Mouse (Mus musculus) forebrain, embryonic 14.5 days (tissue): ENCODE measurements around the gene Hmgb1. TPM values are rescaled to one million over a fixed set of nuclear protein-coding genes. Genes with fewer than 3 reads are reported as not detected.

ENCODE experiments used
- ATAC-seq: fragments of 200-750 bp; cut with Nextera tagmentation; 2 replicates; pipeline ENCODE4 v1.8.0; 2017; ENCODE audit warnings: mild to moderate bottlenecking, moderate library complexity
- DNase-seq: peaks from one replicate; pipeline ENCODE4 v3.0.0-alpha.2; 2015; ENCODE audit warnings: low spot score
- H3K27ac ChIP-seq: fragments of 300-500 bp; sonication (generic); 2 replicates; pipeline ENCODE4 v1.5.1; 2014; ENCODE audit warnings: low read depth, mild to moderate bottlenecking, control low read depth, low read length, moderate library complexity
- H3K27me3 ChIP-seq: fragments of 300-500 bp; sonication (generic); replicated peaks from 2 replicates; pipeline ENCODE4 v1.6.1; 2014; ENCODE audit warnings: low read length, control low read depth, mixed read lengths; ENCODE audit not compliant: control insufficient read depth, insufficient read depth
- H3K36me3 ChIP-seq: fragments of 300-500 bp; sonication (generic); 2 replicates; pipeline ENCODE4 v1.6.1; 2014; ENCODE audit warnings: low read length, control low read depth; ENCODE audit not compliant: control insufficient read depth, insufficient read depth
- H3K4me1 ChIP-seq: fragments of 300-500 bp; sonication (generic); 2 replicates; pipeline ENCODE4 v1.6.1; 2014; ENCODE audit warnings: antibody characterized with exemption, low read length, control low read depth; ENCODE audit not compliant: control insufficient read depth, insufficient read depth
- H3K4me2 ChIP-seq: fragments of 300-500 bp; sonication (generic); 2 replicates; pipeline ENCODE4 v1.6.1; 2014; ENCODE audit warnings: mild to moderate bottlenecking, control low read depth, low read length
- H3K4me3 ChIP-seq: fragments of 300-500 bp; sonication (generic); 2 replicates; pipeline ENCODE4 v1.5.1; 2014; ENCODE audit warnings: low read depth, low read length, control low read depth
- H3K9ac ChIP-seq: fragments of 300-500 bp; sonication (generic); 2 replicates; pipeline ENCODE4 v1.6.1; 2014; ENCODE audit warnings: mild to moderate bottlenecking, low read length, control low read depth, moderate library complexity
- H3K9me3 ChIP-seq: fragments of 300-500 bp; sonication (generic); replicated peaks from 2 replicates; pipeline ENCODE4 v1.6.1; 2016; ENCODE audit warnings: low read length, control low read depth, mixed read lengths; ENCODE audit not compliant: control insufficient read depth
- WGBS: fragments of 180-500 bp; shearing (Covaris S2); extraction: QIAGEN DNeasy Blood & Tissue Kit; methylation state at CpG from one replicate; pipeline ENCODE4 v1.1.7; 2014; 5-methylcytosine and 5-hydroxymethylcytosine counted together
- polyA plus RNA-seq: library from polyadenylated mRNA; unstranded; fragments of >200 nt; fragmentation: Nextera tagmentation; extraction: Ambion mirVana; gene quantifications from 2 replicates; pipeline ENCODE4 v1.2.1, GENCODE M21; 2014

Hmgb1 gene
- polyA plus RNA-seq, result 1,219 and 1,258 TPM in 2 replicates

DNA sequence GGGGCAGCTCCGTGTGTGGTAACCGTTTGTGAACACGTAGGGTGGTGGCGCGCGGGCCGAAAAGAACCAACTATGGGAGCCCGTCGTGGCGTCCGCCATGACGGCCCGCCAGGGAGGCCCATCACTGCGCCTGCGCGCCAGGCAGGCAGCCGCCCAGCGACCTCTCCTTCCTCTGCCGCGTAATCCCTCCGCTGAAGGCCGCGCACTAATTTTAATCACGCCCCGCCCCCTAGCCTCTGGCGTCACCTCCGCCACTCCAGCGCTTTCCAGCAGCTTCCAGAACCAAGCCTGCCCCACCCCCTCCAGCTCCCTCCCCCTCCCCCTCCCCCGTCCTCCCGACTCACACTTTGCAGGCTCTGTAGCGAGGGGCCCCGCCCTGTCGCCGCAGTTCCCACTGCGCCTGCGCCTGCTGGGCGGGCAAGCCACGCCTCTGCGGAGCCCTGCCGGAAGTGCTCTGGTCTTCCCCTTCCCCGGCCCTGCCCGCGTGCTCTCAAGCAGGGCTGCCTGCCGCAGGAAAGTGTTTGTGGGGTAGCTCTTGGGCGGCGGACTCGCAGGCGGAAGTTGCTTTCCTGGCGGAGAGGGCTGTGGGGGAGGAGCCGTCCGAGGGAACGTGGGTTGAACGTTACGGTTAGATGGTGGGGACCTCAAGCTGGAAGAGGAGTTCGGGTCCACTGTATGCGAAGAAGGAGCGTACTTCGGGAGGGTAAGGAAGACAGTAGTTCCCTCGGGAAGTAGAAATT lies at the start of gene Hmgb1, which contains the start of gene Uspl1:
Hmgb1 (minus strand) TSS at position 386 of the 740 bp plus-strand sequence.
Uspl1 (plus strand) TSS at position 247 of the 740 bp plus-strand sequence.
- ATAC-seq, result peak; percentile 98
- H3K4me1 ChIP-seq, result peaks cover 12% of the 10 kb centered on the region

DNA sequence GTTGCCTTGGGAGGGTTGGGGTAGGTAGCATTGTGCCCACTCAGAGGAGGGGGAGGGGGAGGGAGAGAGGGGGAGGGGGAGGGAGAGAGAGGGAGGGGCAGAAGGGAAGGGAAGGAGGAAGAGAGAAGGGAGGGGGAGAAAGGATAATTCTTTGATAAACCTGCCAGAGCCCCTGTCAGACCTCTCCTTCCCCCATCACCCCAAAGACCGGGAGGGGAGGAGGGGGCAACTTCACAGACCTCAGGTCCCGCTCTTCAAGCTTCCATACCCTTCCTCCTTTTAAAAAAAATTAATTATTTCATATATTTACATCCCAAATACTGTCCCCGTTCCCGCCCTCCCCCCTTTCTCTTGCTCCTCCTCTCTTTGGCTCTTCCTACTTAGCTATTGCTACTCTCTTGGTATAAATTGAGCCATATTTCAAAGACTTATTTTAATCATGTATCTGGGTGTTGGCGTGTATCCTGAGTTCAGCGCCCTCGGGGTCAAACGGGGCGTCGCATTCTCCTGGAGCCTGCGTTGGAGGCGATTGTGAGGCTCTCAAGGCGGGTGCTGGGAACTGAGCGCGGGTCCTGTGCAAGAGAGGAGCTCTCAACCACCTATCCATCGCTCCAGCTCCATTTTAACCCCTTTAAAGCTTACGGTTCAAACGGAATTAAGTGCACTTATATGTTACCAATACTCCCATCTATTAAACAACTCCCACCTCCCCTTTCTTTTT lies 45.5 kb upstream of the Hmgb1 start:
- H3K36me3 ChIP-seq, result no peaks in the 10 kb centered on the region
- no peaks in the 10 kb centered on the region; the same call in 1 of the 2 replicates for H3K9me3 ChIP-seq
- peak; percentile 33 for DNase-seq
- H3K27ac ChIP-seq, result peak overlapping the region; percentile 89
- no peaks in the 10 kb centered on the region for H3K27me3 ChIP-seq
- H3K4me2 ChIP-seq, result peak overlapping the region; percentile 46
- ATAC-seq, result no peak
- peak overlapping the region; percentile 63; the same call in 1 of the 2 replicates for H3K9ac ChIP-seq
- peak overlapping the region; percentile 40 for H3K4me3 ChIP-seq
- WGBS, result 78% methylated on average over 18 of the region's 18 CpGs
- no peaks in the 10 kb centered on the region for H3K4me1 ChIP-seq

More for the DNA sequence above, at the start of gene Hmgb1, which contains the start of gene Uspl1:
- WGBS, result under 1% methylated on average over 58 of the region's 59 CpGs
- Histone ChIP-seq H3K9me3 (no peaks in the 10 kb centered on the region), H3K27ac (peak within 1 kb of the TSS; percentile 94), H3K9ac (peak within 1 kb of the TSS; percentile 82), H3K36me3 (peaks cover 5% of the 10 kb centered on the region), H3K4me3 (peak within 1 kb of the TSS; percentile 53), H3K4me2 (peak within 1 kb of the TSS; percentile 79), H3K27me3 (no peaks in the 10 kb centered on the region)
- DNase-seq, result peak; percentile 99

DNA sequence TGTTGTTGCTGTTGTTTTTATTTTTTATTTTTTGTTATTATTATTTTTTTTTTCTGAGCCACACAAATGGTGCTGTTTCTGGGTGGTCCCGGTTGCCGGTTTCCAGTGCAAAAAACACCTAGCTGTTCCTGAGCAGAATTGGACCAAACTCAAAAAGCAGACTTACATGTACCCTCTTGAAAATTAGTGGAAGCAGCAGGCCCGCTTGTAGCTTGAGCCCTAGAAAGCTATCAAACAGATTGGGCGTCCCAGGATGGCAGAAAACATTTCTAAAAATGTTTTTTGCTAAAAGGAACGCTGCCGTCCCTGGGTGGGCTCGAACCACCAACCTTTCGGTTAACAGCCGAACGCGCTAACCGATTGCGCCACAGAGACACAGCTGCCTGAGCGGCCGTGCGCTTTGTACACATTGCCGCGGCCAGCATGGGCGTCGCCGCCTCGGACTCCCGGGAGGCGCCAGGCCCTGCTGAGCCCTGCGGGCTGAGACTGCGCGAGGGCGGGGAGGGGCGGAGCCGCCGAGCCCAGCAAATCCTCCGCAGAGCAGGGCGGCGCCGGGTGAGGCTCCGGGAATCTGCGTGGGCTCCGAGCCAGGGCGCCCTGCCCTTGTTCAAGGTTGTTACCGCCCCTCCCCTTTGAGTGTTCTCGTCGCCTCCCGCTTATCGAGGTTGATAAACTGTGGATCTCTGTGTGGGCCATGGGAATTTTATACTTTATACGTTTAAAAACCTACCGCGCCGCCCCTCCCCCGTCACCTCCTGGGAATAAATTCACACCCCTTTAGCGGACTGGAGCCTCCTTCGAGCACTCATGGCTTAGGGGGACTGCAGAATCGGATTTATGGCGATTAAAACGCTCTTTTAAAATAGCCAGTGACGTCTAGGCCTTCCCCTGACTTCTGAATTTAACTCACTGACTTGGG lies 44.7 kb upstream of the Hmgb1 start:
- H3K9ac ChIP-seq, result peak overlapping the region; percentile 63
- H3K36me3 ChIP-seq, result no peaks in the 10 kb centered on the region
- H3K4me1 ChIP-seq, result peaks cover 7% of the 10 kb centered on the region
- peak overlapping the region; percentile 40 for H3K4me3 ChIP-seq
- H3K4me2 ChIP-seq, result peak overlapping the region; percentile 46
- no peaks in the 10 kb centered on the region for H3K27me3 ChIP-seq
- no peaks in the 10 kb centered on the region; the same call in 1 of the 2 replicates for H3K9me3 ChIP-seq
- 2% methylated on average over 55 of the region's 55 CpGs for WGBS
- DNase-seq, result peak; percentile 97
- ATAC-seq, result peak; percentile 99
- H3K27ac ChIP-seq, result peak overlapping the region; percentile 89

DNA sequence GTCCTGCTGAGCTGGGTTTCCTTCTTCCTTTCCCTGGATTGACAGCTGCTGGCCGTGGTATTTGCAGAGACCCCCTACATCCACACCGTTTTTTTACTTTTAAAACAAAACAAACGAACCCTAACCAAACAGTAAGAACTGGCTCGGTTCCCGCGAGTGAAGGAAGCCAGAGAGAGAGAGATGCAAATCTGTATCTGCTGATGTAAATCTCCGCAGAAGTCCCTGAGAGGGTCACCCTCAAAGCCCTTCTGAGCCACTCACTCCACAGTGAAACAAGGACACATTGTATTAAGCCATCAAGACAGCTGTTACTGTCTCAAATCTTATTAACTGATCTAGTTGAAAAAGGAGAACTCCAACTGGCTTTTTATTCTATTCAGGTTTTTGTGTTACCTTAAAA lies 40.4 kb upstream of the Hmgb1 start:
- Histone ChIP-seq H3K4me2 (no peak overlapping the region), H3K4me1 (peaks cover 8% of the 10 kb centered on the region), H3K4me3 (no peak overlapping the region), H3K27ac (no peak overlapping the region), H3K9ac (0 out of 2 replicates have a peak overlapping the region, but pooled peaks have one; percentile 35), H3K27me3 (no peaks in the 10 kb centered on the region), H3K36me3 (no peaks in the 10 kb centered on the region), H3K9me3 (no peaks in the 10 kb centered on the region)
- 10% methylated on average over 7 of the region's 7 CpGs for WGBS
- ATAC-seq, result no peak
- DNase-seq, result peak; percentile 38

DNA sequence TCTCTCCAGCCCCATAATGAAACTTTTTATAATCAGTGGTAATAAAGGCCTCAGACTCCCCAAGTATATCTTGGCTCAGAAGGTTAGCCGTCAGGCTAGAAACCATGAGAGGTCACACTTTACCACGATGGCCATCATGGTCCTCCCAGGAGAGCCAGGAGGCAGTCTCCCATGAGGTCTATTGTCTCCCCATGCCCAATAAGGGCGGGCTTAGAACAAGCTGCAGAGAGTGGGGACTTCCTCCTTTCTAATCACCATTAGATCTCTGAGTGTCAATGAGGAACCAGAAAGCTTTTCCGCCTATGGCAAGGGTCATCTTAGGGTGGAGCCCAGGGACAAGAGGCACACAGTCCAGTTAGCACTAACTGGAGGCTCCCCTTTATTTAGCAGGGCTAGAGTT lies 37.1 kb upstream of the Hmgb1 start:
- ATAC-seq (no peak), DNase-seq (no peak)
- 90% methylated on average over 4 of the region's 4 CpGs for WGBS
- Histone ChIP-seq H3K9me3 (no peaks in the 10 kb centered on the region), H3K36me3 (peaks cover 15% of the 10 kb centered on the region), H3K27me3 (no peaks in the 10 kb centered on the region), H3K27ac (no peak overlapping the region), H3K9ac (no peak overlapping the region), H3K4me2 (no peak overlapping the region), H3K4me1 (peaks cover 8% of the 10 kb centered on the region), H3K4me3 (no peak overlapping the region)

DNA sequence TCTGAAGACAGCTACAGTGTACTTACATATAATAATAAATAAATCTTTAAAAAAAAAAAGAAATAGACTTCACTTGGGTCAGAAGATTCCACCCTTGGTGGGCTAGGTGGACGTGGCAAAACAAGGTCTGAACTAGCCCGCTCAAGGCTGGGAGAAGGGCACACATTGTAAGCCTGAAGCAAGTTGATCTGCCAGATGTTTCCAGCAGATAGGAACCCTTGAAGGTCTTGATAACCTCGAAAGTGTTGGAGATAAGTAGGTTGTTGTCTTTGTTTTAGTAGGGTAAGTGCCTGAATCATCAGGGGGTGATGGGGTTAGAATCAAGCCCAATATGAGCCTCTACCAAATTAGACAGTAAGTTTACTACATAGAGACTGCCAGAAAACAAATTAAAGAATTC lies 35.2 kb upstream of the Hmgb1 start:
- DNase-seq, result no peak
- no peaks in the 10 kb centered on the region for H3K27me3 ChIP-seq
- H3K9ac ChIP-seq, result no peak overlapping the region
- H3K4me3 ChIP-seq, result no peak overlapping the region
- no peak for ATAC-seq
- no peak overlapping the region for H3K27ac ChIP-seq
- H3K4me2 ChIP-seq, result no peak overlapping the region
- no peaks in the 10 kb centered on the region for H3K9me3 ChIP-seq
- 83% methylated on average over 3 of the region's 3 CpGs for WGBS
- peaks cover 6% of the 10 kb centered on the region for H3K4me1 ChIP-seq
- peaks cover 33% of the 10 kb centered on the region for H3K36me3 ChIP-seq

DNA sequence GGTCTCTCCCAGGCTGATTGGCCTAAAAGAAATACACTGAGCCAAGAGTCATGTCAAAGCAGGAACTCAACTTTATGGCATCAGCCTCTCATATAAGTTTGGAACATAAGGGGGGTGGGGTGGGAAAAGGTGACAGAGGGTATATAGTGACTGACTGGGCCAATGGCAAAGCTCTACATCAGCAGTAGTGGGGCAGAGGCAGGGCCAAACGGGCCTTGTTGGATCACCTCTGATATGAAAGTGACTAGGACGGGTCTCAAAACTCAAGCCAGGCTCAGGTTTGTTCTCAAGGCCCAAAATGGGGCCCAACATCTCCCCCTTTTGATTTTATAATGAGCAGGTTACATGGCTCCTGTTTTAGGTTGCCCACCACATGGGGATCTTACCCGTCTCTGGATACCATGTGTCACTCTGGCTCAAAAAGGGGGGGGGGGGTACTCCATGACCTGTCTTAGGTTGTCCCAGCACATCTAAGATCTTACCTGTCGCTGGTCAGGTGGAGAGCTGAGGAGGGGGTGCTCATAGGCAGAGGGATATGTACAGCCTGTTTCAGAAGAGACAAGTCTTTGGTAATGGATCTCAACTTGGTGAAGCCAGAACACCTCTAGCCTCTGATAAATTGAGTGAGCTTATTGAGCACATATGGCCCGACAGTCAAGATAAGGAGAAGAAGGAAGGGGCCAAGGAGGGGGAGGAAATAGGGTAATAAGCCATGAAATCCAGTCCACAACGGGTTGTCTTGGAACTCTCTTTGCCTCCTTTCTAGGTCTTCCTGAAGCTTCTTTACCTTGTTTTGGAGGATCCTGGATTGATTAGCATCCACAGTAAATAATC lies 33.5 kb upstream of the Hmgb1 start:
- no peaks in the 10 kb centered on the region for H3K9me3 ChIP-seq
- H3K27ac ChIP-seq, result no peak overlapping the region
- no peaks in the 10 kb centered on the region for H3K27me3 ChIP-seq
- peaks cover 51% of the 10 kb centered on the region for H3K36me3 ChIP-seq
- no peak overlapping the region for H3K4me2 ChIP-seq
- H3K4me1 ChIP-seq, result no peaks in the 10 kb centered on the region
- no peak overlapping the region for H3K4me3 ChIP-seq
- no peak overlapping the region for H3K9ac ChIP-seq
- ATAC-seq (peak; percentile 37; the same call in 1 of the 2 replicates), DNase-seq (no peak)
- 89% methylated on average over 6 of the region's 6 CpGs for WGBS

DNA sequence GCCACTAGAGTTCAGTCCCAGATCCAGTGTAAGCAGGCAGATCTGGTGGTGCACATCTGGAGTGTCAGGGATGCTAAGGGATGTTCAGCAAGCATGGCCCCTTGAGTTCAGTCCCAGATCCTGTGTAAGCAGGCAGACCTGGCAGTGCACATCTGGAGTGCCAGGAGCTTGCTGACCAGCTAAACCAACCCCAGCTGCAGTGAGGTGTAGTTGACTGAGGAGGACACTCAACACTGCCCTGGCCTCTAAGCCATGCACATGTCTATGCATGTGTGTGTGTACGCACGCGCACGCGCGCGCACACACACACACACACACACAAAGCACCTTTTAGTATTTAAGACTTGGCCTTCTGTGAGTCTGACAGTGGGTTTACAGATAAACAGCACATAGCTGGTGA lies 31.3 kb upstream of the Hmgb1 start:
- Histone ChIP-seq H3K36me3 (peaks cover 71% of the 10 kb centered on the region), H3K27ac (no peak overlapping the region), H3K9ac (no peak overlapping the region), H3K4me2 (no peak overlapping the region), H3K9me3 (no peaks in the 10 kb centered on the region), H3K27me3 (no peaks in the 10 kb centered on the region), H3K4me3 (no peak overlapping the region), H3K4me1 (no peaks in the 10 kb centered on the region)
- DNase-seq, result no peak
- over 99% methylated on average over 7 of the region's 7 CpGs for WGBS
- ATAC-seq, result no peak
